16 mouse cellular contexts compared by ENCODE assay signal in the genomic region with DNA sequence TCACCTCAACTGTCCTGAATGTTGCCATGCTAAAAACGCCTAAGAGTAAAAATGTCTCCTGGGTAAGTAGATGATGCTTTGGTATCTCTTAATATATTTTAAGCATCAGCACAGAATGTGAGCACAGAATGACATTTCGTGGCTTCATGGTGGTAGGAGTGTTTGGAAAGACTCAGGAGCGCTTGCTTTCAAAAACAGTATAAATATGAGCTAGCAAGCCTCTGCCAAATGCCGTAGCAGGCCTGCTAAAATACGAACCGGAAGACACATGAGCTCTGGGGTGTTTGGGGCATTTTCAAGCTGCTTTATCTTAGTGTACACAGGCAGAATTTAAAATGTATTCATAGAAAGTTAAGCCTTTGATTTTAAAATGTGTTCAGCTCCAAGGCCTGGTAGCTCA.
DNase-seq lines count a peak whose midpoint lies in the region; ATAC-seq and TF ChIP-seq lines count a peak whose summit lies in the region.
"Had no signal": no experiment of that assay in that cellular context is flagged by ENCODE, and none has a peak within 500 bp of the region (broad histone marks: within the 10 kb centered on the region; RNA-seq: fewer than 3 reads in every experiment).

No protein-coding gene starts in this region.

- H3K4me3 ChIP-seq in cortical plate, adult 2 months (ENCODE audit: insufficient read depth, low read length): no peak overlapping the region
- H3K4me3 ChIP-seq in limb, embryonic 10.5 days: no peak overlapping the region
- H3K4me3 ChIP-seq in midbrain, embryonic 13.5 days (replicated peaks): no peak overlapping the region
- H3K4me3 ChIP-seq: embryonic facial prominence, embryonic 10.5 days; heart, embryonic 13.5 days; kidney, embryonic 15.5 days; midbrain, embryonic 15.5 days had no signal

- no peaks in the 10 kb centered on the region for H3K27me3 ChIP-seq in limb, embryonic 10.5 days (ENCODE audit: low read depth, poor library complexity, severe bottlenecking)
- no peaks in the 10 kb centered on the region for H3K27me3 ChIP-seq in midbrain, embryonic 13.5 days
- H3K27me3 ChIP-seq: heart, embryonic 13.5 days; kidney, embryonic 15.5 days; midbrain, embryonic 15.5 days had no signal

- H3K4me1 ChIP-seq in cortical plate, adult 2 months (ENCODE audit: control insufficient read depth, insufficient read depth, low read length): peaks cover 7% of the 10 kb centered on the region; the same call in 1 of the 2 replicates
- no peaks in the 10 kb centered on the region for H3K4me1 ChIP-seq in limb, embryonic 10.5 days
- 0 out of 2 replicates have a peak, but pooled peaks cover 5% of the 10 kb centered on the region for H3K4me1 ChIP-seq in midbrain, embryonic 13.5 days (replicated peaks)
- H3K4me1 ChIP-seq: embryonic facial prominence, embryonic 10.5 days; kidney, embryonic 15.5 days had no signal

- peak overlapping the region; percentile 6; the same call in 1 of the 2 replicates for H3K27ac ChIP-seq in cortical plate, adult 2 months (ENCODE audit: insufficient read depth, low read length)
- H3K27ac ChIP-seq in limb, embryonic 10.5 days: no peak overlapping the region
- no peak overlapping the region for H3K27ac ChIP-seq in midbrain, embryonic 13.5 days
- H3K27ac ChIP-seq: embryonic facial prominence, embryonic 10.5 days; heart, embryonic 13.5 days; kidney, embryonic 15.5 days; macrophage; midbrain, embryonic 15.5 days had no signal

- ATAC-seq in megakaryocyte progenitor cell, adult 5-6 weeks (replicated peaks; ENCODE audit: poor library complexity): no peak
- no peak for ATAC-seq in midbrain, embryonic 13.5 days
- ATAC-seq: inflammation-experienced regulatory T-cells, adult 6 months had no signal

- intact Hi-C loops in left cerebral cortex, postnatal 36 days (cut with DNase I): no loop called here

- H3K9me3 ChIP-seq in limb, embryonic 10.5 days (replicated peaks): no peaks in the 10 kb centered on the region
- no peaks in the 10 kb centered on the region for H3K9me3 ChIP-seq in midbrain, embryonic 13.5 days
- H3K9me3 ChIP-seq: embryonic facial prominence, embryonic 10.5 days; heart, embryonic 13.5 days; kidney, embryonic 15.5 days; midbrain, embryonic 15.5 days had no signal

- WGBS in limb, embryonic 10.5 days: 90% methylated on average over 6 of the region's 6 CpGs
- 87% methylated on average over 6 of the region's 6 CpGs for WGBS in midbrain, embryonic 13.5 days

- no peaks in the 10 kb centered on the region for H3K36me3 ChIP-seq in limb, embryonic 10.5 days
- H3K36me3 ChIP-seq in midbrain, embryonic 13.5 days: no peaks in the 10 kb centered on the region
- H3K36me3 ChIP-seq: embryonic facial prominence, embryonic 10.5 days; heart, embryonic 13.5 days; kidney, embryonic 15.5 days; midbrain, embryonic 15.5 days had no signal

- no peak overlapping the region for H3K9ac ChIP-seq in midbrain, embryonic 13.5 days (replicated peaks)
- H3K9ac ChIP-seq: heart, embryonic 13.5 days; kidney, embryonic 15.5 days; midbrain, embryonic 15.5 days had no signal

- DNase-seq in brain, adult 2 months (ENCODE audit: low read depth, low spot score): peak; percentile 78
- peak; percentile 44 to 58 for DNase-seq in layer of hippocampus, adult 8-10 months (ENCODE audit: low spot score in 2 of 2)
- DNase-seq in left cerebral cortex, postnatal 36 days (ENCODE audit: low spot score in 2 of 2): peak; percentile 41 to 52
- no peak for DNase-seq in adrenal gland, postnatal 10 days
- no peak for DNase-seq in limb, embryonic 10.5 days (ENCODE audit: low spot score)
- DNase-seq: adrenal gland, postnatal 36 days; cerebellum, postnatal 10 days had no signal

- no peak for TF ChIP-seq POLR2A in cortical plate, adult 2 months (IDR thresholded peaks at IDR 0.05; ENCODE audit: extremely low read depth, insufficient read depth, low read length)

- TF ChIP-seq CTCF in cortical plate, adult 2 months (IDR thresholded peaks at IDR 0.05; ENCODE audit: extremely low read depth, insufficient read depth, low read length): no peak

- no peak overlapping the region for H3K4me2 ChIP-seq in midbrain, embryonic 13.5 days (replicated peaks)
- H3K4me2 ChIP-seq: heart, embryonic 13.5 days; kidney, embryonic 15.5 days; midbrain, embryonic 15.5 days had no signal

Comparison
In these comparisons a context has a peak if more than half of its experiments do, and no peak if none do; other contexts are left out.
1. DNase-seq: peak in brain, adult 2 months (single experiment), layer of hippocampus, adult 8-10 months (2 of 2) and left cerebral cortex, postnatal 36 days (2 of 2); none in adrenal gland, postnatal 10 days (single experiment) and limb, embryonic 10.5 days (single experiment).